8 mouse cellular contexts compared by ENCODE assay signal in the genomic region with DNA sequence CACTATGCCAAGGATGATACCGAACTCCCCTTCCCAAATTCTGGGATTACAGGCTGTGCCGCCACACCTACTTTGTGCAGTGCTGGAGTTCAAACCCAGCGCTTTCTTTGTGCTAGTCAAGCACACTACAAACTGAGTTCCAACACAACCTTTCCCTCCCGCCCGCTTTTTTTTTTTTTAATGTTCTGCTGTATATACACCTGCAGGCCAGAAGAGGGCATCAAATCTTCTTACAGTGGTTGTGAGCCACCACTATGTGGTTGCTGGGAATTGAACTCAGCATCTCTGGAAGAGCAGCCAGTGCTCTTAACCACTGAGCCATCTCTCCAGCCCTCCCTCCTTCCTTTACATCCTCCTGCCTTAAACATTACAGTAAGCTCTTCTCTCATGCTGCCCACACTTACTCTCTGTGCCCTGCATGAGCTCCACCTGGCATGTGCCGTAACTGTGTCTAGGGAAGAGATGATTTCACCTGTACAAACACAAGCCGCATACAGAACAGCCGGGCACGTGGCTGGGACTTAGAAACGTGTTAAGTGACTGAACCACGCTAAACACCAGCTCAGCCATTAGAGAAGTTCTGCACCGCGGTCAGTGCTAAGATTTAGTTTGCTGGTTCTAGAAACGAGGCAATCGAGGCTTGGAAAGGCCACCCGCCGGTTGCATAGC. TPM values are rescaled to one million over a fixed set of nuclear protein-coding genes. Genes with fewer than 3 reads are reported as not detected.
DNase-seq lines count a peak whose midpoint lies in the region; ATAC-seq lines count a peak whose summit lies in the region.

No protein-coding gene starts in this region.

- peak overlapping the region; percentile 51 for H3K9ac ChIP-seq in embryonic facial prominence, embryonic 14.5 days (ENCODE audit: low read depth, low read length)
- no peak overlapping the region for H3K9ac ChIP-seq in neural tube, embryonic 14.5 days (replicated peaks; ENCODE audit: low read depth, low read length)

- H3K4me3 ChIP-seq in embryonic facial prominence, embryonic 14.5 days (ENCODE audit: low read depth, low read length): peak overlapping the region; percentile 32
- H3K4me3 ChIP-seq in limb, embryonic 10.5 days: peak overlapping the region; percentile 43
- H3K4me3 ChIP-seq in neural tube, embryonic 14.5 days (ENCODE audit: low read depth, low read length): peak overlapping the region; percentile 17

- no peaks in the 10 kb centered on the region for H3K9me3 ChIP-seq in embryonic facial prominence, embryonic 14.5 days (ENCODE audit: control insufficient read depth, low read length)
- H3K9me3 ChIP-seq in limb, embryonic 10.5 days (replicated peaks): no peaks in the 10 kb centered on the region
- H3K9me3 ChIP-seq in neural tube, embryonic 14.5 days (ENCODE audit: control insufficient read depth, low read length): no peaks in the 10 kb centered on the region

- no peaks in the 10 kb centered on the region for H3K4me1 ChIP-seq in embryonic facial prominence, embryonic 14.5 days (ENCODE audit: control insufficient read depth, insufficient read depth, low read length)
- H3K4me1 ChIP-seq in limb, embryonic 10.5 days: peaks cover 18% of the 10 kb centered on the region
- H3K4me1 ChIP-seq in neural tube, embryonic 14.5 days (ENCODE audit: control insufficient read depth, insufficient read depth, low read length): no peaks in the 10 kb centered on the region

- H3K27me3 ChIP-seq in embryonic facial prominence, embryonic 14.5 days (replicated peaks; ENCODE audit: control insufficient read depth, insufficient read depth, low read length): no peaks in the 10 kb centered on the region
- H3K27me3 ChIP-seq in limb, embryonic 10.5 days (ENCODE audit: low read depth, poor library complexity, severe bottlenecking): no peaks in the 10 kb centered on the region
- no peaks in the 10 kb centered on the region for H3K27me3 ChIP-seq in neural tube, embryonic 14.5 days (ENCODE audit: control insufficient read depth, insufficient read depth, low read length)

- no peaks in the 10 kb centered on the region; the same call in 1 of the 2 replicates for H3K36me3 ChIP-seq in embryonic facial prominence, embryonic 14.5 days (ENCODE audit: control insufficient read depth, insufficient read depth, low read length)
- H3K36me3 ChIP-seq in limb, embryonic 10.5 days: peaks cover 2% of the 10 kb centered on the region
- no peaks in the 10 kb centered on the region for H3K36me3 ChIP-seq in neural tube, embryonic 14.5 days (ENCODE audit: control insufficient read depth, insufficient read depth, low read length)

- H3K27ac ChIP-seq in embryonic facial prominence, embryonic 14.5 days (replicated peaks; ENCODE audit: low read depth, low read length): no peak overlapping the region
- H3K27ac ChIP-seq in limb, embryonic 10.5 days: peak overlapping the region; percentile 61
- H3K27ac ChIP-seq in neural tube, embryonic 14.5 days (ENCODE audit: low read depth, low read length): no peak overlapping the region

- WGBS in embryonic facial prominence, embryonic 14.5 days: 49% methylated on average over 17 of the region's 17 CpGs
- 61% methylated on average over 17 of the region's 17 CpGs for WGBS in limb, embryonic 10.5 days
- WGBS in neural tube, embryonic 14.5 days: 50% methylated on average over 17 of the region's 17 CpGs

- peak; percentile 88 for DNase-seq in heart, adult 11 months
- no peak for DNase-seq in heart, adult 8-10 months (ENCODE audit: low spot score)
- peak; percentile 39 for DNase-seq in embryonic facial prominence, embryonic 14.5 days (ENCODE audit: low spot score)
- DNase-seq in limb, embryonic 10.5 days (ENCODE audit: low spot score): no peak
- no peak for DNase-seq in urinary bladder, postnatal 36 days (ENCODE audit: low spot score in 2 of 2)
- no peak for DNase-seq in left cerebral cortex, adult 11 months (ENCODE audit: low spot score)

- H3K4me2 ChIP-seq in embryonic facial prominence, embryonic 14.5 days (ENCODE audit: low read depth, low read length): peak overlapping the region; percentile 59
- peak overlapping the region; percentile 42 for H3K4me2 ChIP-seq in neural tube, embryonic 14.5 days (ENCODE audit: low read depth, low read length)

- peak; percentile 71 for ATAC-seq in CD4-positive, CD25-positive, alpha-beta regulatory T cell, adult 4 months
- no peak for ATAC-seq in embryonic facial prominence, embryonic 14.5 days (ENCODE audit: low read depth)
- no peak; the same call in 1 of the 2 replicates for ATAC-seq in neural tube, embryonic 14.5 days (ENCODE audit: low read depth)

RNA-seq across cellular contexts. Expression of gene Agtrap, which starts 13.2 kb away (rescaled TPM):
- total RNA-seq in heart, adult 8-10 months (2022): 10 to 100 TPM; 45.2 to 51.5 (median 48.2) TPM
- 10 to 100 TPM; 19.0 to 20.0 TPM for polyA plus RNA-seq in CD4-positive, CD25-positive, alpha-beta regulatory T cell, adult 4 months (2017; shearing (Covaris generic))
- 15.9 and 16.2 TPM in 2 replicates for polyA plus RNA-seq in embryonic facial prominence, embryonic 14.5 days (2014; fragmentation: Nextera tagmentation; extraction: Ambion mirVana)
- 13.1 and 14.1 TPM in 2 replicates for polyA plus RNA-seq in limb, embryonic 10.5 days (2016; fragmentation: Nextera tagmentation; extraction: Ambion mirVana)
- 2.6 and 5.5 TPM in 2 replicates for polyA plus RNA-seq in neural tube, embryonic 14.5 days (2014; fragmentation: Nextera tagmentation; extraction: Ambion mirVana)

RNA-seq across cellular contexts. Expression of gene Mthfr, which starts 35.8 kb away (rescaled TPM):
- total RNA-seq in heart, adult 8-10 months (2022): 1 to 10 TPM; 8.0 to 9.8 (median 8.6) TPM
- 10 to 100 TPM in 1 of 2 experiments, 1 to 10 TPM in 1; 6.8 to 23.1 TPM for polyA plus RNA-seq in CD4-positive, CD25-positive, alpha-beta regulatory T cell, adult 4 months (2017; shearing (Covaris generic))
- 20.3 and 21.4 TPM in 2 replicates for polyA plus RNA-seq in embryonic facial prominence, embryonic 14.5 days (2014; fragmentation: Nextera tagmentation; extraction: Ambion mirVana)
- polyA plus RNA-seq in limb, embryonic 10.5 days (2016; fragmentation: Nextera tagmentation; extraction: Ambion mirVana): 23.3 and 25.8 TPM in 2 replicates
- polyA plus RNA-seq in neural tube, embryonic 14.5 days (2014; fragmentation: Nextera tagmentation; extraction: Ambion mirVana): 16.5 and 20.3 TPM in 2 replicates

RNA-seq across cellular contexts. Expression of gene Clcn6, which starts 36.0 kb away (rescaled TPM):
- total RNA-seq in heart, adult 8-10 months (2022): 1 to 10 TPM; 7.1 to 9.8 (median 8.9) TPM
- polyA plus RNA-seq in CD4-positive, CD25-positive, alpha-beta regulatory T cell, adult 4 months (2017; shearing (Covaris generic)): 1 to 10 TPM; 4.2 to 5.5 TPM
- 7.4 and 7.8 TPM in 2 replicates for polyA plus RNA-seq in embryonic facial prominence, embryonic 14.5 days (2014; fragmentation: Nextera tagmentation; extraction: Ambion mirVana)
- polyA plus RNA-seq in limb, embryonic 10.5 days (2016; fragmentation: Nextera tagmentation; extraction: Ambion mirVana): 6.3 and 9.1 TPM in 2 replicates
- polyA plus RNA-seq in neural tube, embryonic 14.5 days (2014; fragmentation: Nextera tagmentation; extraction: Ambion mirVana): 25.8 and 30.6 TPM in 2 replicates

RNA-seq across cellular contexts. Expression of gene Mad2l2, which starts 55.5 kb away (rescaled TPM):
- 10 to 100 TPM in 3 of 4 experiments, 1 to 10 TPM in 1; 6.9 to 13.6 (median 11.7) TPM for total RNA-seq in heart, adult 8-10 months (2022)
- 10 to 100 TPM; 35.8 to 41.2 TPM for polyA plus RNA-seq in CD4-positive, CD25-positive, alpha-beta regulatory T cell, adult 4 months (2017; shearing (Covaris generic))
- 51.1 and 59.8 TPM in 2 replicates for polyA plus RNA-seq in embryonic facial prominence, embryonic 14.5 days (2014; fragmentation: Nextera tagmentation; extraction: Ambion mirVana)
- polyA plus RNA-seq in limb, embryonic 10.5 days (2016; fragmentation: Nextera tagmentation; extraction: Ambion mirVana): 71.7 and 93.8 TPM in 2 replicates
- 114 and 127 TPM in 2 replicates for polyA plus RNA-seq in neural tube, embryonic 14.5 days (2014; fragmentation: Nextera tagmentation; extraction: Ambion mirVana)

RNA-seq across cellular contexts. Expression of gene Draxin, which starts 55.8 kb away (rescaled TPM):
- total RNA-seq in heart, adult 8-10 months (2022): under 1 TPM; 0.06 to 0.20 (median 0.07) TPM
- polyA plus RNA-seq in CD4-positive, CD25-positive, alpha-beta regulatory T cell, adult 4 months (2017; shearing (Covaris generic)): not detected
- polyA plus RNA-seq in embryonic facial prominence, embryonic 14.5 days (2014; fragmentation: Nextera tagmentation; extraction: Ambion mirVana): 0.56 and 0.67 TPM in 2 replicates
- polyA plus RNA-seq in limb, embryonic 10.5 days (2016; fragmentation: Nextera tagmentation; extraction: Ambion mirVana): 0.78 and 1.3 TPM in 2 replicates
- 13.2 and 13.8 TPM in 2 replicates for polyA plus RNA-seq in neural tube, embryonic 14.5 days (2014; fragmentation: Nextera tagmentation; extraction: Ambion mirVana)

Comparison
In these comparisons a context has a peak if more than half of its experiments do, and no peak if none do; other contexts are left out.
1. DNase-seq: peak in heart, adult 11 months (single experiment) and embryonic facial prominence, embryonic 14.5 days (single experiment); none in heart, adult 8-10 months (single experiment), limb, embryonic 10.5 days (single experiment), urinary bladder, postnatal 36 days (0 of 2) and left cerebral cortex, adult 11 months (single experiment).
2. Peak in every context shown above with its lines, with median percentiles within 50 percentile points of each other: H3K4me3 ChIP-seq.